Mouse (Mus musculus): Measurements from ENCODE around the gene Lrch1. TPM values are rescaled to one million over a fixed set of nuclear protein-coding genes. Genes with fewer than 3 reads are reported as not detected.

Gene Lrch1
- total RNA-seq, 1 experiment from 2014 or later = 21.4 TPM

DNA sequence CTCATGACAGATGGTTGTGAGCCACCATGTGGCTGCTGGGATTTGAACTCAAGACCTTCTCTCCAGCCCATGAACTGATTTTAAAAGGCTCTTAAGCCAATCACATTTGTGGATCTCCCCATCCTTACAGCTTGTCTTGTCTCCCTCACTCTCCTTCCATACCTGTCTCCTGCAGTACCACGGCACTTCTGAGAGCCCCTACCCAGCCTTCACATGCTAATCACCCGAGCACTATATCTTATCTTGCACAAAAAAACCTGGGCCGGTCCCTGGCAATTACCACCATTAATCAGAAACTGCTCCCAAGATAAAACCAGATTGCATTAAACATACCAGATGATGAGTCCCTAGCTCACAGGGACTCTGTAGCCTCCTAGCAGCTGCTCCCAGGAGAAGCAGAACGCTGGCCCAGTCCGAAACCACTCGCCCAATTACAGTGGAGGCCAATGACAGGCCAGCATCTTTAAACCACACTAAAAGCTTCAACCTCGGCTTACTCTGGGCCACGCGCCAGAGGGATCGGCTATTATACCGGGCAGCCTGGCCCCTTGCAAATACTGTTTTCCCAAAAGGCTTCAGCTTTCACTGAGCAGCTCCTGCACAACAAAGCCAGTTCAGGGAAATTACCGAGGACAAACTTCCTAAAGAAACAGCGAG is 63.5 kb downstream of the Lrch1 start:
- ATAC-seq (replicated peaks in 1 of 2; ENCODE audit: insufficient read depth in 1 of 2, low FRiP score in 2 of 2, low TSS enrichment in 1 of 2, low read depth in 1 of 2, poor library complexity in 2 of 2, severe bottlenecking in 2 of 2) = no peak

DNA sequence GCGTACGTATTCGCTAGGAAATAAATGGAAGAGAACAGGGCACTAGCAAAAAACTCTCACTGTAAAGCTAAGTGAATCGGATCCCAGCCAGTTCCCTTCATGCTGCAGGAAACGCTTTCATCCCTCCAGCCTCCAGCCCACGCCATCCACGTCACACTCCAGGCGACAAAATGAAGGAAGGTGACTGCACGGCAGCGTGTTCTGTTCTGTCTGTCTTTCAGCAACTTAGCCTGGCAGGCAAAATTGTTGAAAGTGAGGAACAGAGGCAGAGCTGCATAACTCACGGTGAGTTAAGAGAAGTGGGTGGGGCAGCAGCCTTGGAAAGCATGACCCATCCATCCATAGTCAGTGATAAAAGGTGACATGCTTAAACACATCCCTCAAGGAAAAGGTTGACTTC is 64.5 kb downstream of the Lrch1 start:
- no peak for ATAC-seq (replicated peaks in 1 of 2; ENCODE audit: insufficient read depth in 1 of 2, low FRiP score in 2 of 2, low TSS enrichment in 1 of 2, low read depth in 1 of 2, poor library complexity in 2 of 2, severe bottlenecking in 2 of 2)

DNA sequence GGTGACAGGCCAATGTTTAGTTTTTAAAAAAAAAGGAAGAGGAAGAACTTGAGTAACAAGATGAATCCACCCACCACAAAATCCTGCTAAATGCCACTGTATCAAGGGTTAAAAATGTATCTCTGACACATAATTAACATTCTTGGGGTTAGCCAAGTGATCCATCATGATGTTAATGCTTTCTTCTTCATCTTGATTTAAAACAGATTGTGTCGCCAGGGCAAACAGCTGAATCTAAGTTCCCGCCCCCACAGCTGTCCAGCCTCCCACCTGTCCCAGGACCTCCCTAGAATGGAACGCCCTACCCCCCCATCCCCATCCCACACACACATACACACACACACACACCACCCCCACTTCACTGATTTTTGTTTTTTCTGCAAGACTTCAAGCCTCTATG is 64.9 kb downstream of the Lrch1 start:
- ATAC-seq (replicated peaks in 1 of 2; ENCODE audit: insufficient read depth in 1 of 2, low FRiP score in 2 of 2, low TSS enrichment in 1 of 2, low read depth in 1 of 2, poor library complexity in 2 of 2, severe bottlenecking in 2 of 2) = no peak

DNA sequence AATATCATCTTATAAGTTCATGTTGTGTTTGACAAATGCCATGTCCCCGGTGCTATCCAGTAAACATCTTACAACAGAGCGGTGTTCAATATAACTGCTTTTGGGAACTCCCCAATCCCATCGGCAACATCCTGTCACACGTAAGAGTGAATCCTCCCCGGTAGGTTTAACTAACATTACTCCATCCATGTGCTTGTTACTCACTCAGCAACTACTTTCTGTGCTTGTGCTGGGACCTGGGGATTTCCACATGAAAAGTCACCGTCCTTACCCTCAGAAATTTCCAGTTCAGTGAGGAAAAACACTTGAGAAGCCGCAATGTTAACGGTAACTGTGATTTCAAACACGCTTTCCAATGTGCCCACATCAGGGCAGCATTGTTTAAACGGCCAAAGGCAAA is 66.8 kb downstream of the Lrch1 start:
- ATAC-seq (replicated peaks in 1 of 2; ENCODE audit: insufficient read depth in 1 of 2, low FRiP score in 2 of 2, low TSS enrichment in 1 of 2, low read depth in 1 of 2, poor library complexity in 2 of 2, severe bottlenecking in 2 of 2) = no peak

DNA sequence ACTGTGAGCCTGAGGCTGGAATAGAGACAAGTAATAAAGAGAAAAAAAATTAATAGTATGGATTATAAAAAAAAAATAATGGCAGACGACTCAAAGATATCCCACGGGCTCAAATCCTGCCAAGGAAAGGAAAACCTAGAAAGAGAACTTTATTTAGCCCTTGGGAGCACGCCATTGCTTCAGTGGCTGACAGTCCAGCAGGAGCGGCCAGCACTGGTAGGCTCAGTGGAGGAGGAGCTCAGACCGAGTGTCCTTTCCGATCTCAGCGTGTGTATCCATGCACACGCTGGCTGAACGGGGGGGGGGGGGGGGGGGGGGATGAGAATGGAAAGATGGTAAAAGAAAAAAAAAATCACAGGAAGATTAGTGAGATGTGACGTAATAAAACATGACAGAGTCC is 68.2 kb downstream of the Lrch1 start:
- ATAC-seq (replicated peaks in 1 of 2; ENCODE audit: insufficient read depth in 1 of 2, low FRiP score in 2 of 2, low TSS enrichment in 1 of 2, low read depth in 1 of 2, poor library complexity in 2 of 2, severe bottlenecking in 2 of 2) = no peak

DNA sequence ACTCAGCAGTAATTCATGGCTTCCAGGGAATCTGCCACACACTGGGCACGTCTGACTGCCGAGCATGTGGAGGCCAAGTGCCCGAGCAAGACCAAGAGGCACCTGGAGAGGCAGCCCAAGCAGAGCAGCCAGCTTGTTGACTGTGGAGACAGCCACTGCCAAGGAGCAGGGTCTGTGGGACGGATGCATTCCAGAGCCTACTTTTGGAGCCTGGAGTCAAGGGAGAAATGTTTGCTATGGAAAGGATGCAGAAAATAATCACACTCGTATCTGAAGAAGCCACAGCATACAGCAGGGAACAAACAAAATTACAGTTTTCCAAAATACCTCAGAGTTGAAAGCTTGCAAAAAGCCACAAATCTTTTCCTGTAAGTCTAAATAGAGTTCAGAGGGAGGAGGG is 70.4 kb downstream of the Lrch1 start:
- ATAC-seq (replicated peaks in 1 of 2; ENCODE audit: insufficient read depth in 1 of 2, low FRiP score in 2 of 2, low TSS enrichment in 1 of 2, low read depth in 1 of 2, poor library complexity in 2 of 2, severe bottlenecking in 2 of 2) = no peak

DNA sequence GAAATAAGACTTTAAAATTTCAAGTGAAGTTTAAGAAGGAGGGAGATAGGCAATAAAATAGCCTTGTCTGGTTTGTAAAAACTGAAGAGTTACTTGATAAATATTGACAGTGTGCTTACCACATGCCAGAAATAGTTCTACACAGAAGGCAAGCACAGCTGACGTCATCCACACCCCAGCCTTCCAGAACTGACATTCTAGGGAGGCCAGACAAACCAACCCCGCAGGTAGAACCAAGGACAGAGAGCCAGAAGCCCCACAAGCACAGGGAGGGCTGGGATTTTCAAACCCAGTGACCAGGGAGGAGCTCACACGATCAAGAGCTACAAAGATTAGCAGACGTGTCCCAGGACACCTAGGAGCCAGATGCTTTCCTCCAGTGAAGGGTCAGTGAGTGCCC is 76.5 kb downstream of the Lrch1 start:
- ATAC-seq (replicated peaks in 1 of 2; ENCODE audit: insufficient read depth in 1 of 2, low FRiP score in 2 of 2, low TSS enrichment in 1 of 2, low read depth in 1 of 2, poor library complexity in 2 of 2, severe bottlenecking in 2 of 2) = no peak

DNA sequence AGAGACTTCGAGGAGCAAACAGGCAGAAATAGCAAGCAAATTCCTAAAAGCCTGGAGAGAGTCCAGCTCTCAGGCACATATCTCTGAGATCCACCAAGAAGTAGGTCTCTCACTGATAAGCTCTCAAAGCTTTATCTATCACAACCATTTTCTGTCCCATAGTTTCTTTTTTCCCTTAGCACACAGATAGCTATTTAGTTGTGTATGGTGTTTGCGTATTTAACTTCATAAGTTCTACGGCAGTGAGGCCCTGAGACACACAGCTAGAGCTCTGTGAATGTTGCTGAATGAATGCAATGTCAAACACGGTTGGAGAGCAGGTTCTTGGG is 78.8 kb downstream of the Lrch1 start:
- no peak; a peak in 1 of 4 replicates for ATAC-seq (replicated peaks in 1 of 2; ENCODE audit: insufficient read depth in 1 of 2, low FRiP score in 2 of 2, low TSS enrichment in 1 of 2, low read depth in 1 of 2, poor library complexity in 2 of 2, severe bottlenecking in 2 of 2)

DNA sequence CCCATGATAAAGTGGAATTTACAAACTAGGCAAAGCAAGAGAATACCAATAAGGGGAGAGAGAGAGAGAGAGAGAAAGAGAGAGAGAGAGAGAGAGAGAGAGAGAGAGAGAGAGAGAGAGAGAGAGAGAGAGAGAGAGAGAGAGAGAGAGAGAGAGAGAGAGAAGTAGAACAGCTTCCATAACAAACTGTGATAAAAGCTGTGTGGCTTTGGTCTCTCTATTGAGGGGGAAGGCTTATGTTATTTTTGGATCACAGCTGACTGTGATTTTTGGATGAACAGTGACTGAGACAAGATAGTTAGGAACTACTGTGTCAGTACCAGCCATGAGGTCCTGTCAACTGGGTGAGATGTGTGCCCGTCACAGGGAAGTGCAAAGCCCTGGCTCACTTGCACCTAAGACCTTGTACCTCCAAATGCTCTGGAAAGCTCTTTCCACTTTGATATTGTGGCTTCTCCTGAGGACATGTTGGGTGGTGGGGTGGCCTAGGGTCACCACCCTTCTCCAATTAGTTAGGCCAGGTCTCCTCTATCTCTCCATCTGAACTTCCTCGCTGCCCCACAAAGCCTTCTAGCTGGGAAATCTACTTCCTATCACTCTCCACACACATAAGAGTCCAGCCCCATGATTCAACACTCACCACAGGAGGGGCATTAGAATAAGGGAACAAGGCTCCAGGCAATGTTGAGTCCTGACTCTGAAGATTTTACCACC is 79.3 kb downstream of the Lrch1 start:
- ATAC-seq (replicated peaks in 1 of 2; ENCODE audit: insufficient read depth in 1 of 2, low FRiP score in 2 of 2, low TSS enrichment in 1 of 2, low read depth in 1 of 2, poor library complexity in 2 of 2, severe bottlenecking in 2 of 2) = 0 out of 4 replicates have a peak, but pooled peaks of 1 of the 2 experiments have one; percentile 9

DNA sequence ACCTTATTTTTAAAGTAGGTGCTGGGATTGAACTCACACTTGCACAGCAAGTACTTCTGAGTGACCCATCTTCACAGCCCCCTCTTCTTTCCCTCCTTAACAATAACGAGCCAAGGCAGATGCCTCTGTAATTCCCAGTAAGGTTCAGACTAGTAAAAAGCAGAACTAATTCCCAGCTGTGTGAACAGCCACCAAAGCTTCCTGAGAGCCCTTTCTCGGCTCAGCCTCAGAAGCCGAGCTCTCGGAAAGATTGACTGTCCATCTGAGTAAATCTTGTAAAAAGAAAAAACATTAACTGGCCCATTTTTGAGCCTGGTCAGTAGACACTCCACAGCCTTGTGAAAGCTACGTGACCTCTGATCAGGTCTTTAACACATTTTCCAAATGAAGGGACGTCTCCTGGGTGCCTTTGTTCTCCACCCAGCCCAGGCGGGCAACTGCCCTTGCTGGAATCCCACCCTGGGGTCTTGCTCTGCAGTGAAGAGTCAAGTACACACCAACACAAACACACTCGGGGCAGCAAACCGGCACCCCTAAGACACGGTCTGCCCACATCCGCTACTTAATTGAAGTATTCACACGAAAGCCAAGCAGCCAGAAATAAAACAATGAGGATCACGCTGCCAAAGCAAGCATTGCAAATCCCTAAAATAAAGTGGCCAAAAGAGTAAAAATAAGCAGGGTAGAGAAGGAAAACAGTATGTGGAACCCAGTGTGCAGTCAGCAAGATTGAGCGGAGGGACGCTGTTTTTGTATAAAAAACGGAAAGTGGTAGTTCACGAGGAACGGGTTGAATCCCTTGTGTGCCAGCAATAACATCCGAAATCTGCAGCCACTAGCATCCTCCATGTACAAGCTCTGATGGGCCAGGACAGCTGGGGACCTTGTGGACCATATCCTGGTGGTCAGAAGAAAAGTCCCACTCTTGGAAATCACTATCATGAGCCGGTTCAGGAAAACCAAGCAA is 80.3 kb downstream of the Lrch1 start:
- peak; percentile 32 to 67; a peak in 3 of 4 replicates for ATAC-seq (replicated peaks in 1 of 2; ENCODE audit: insufficient read depth in 1 of 2, low FRiP score in 2 of 2, low TSS enrichment in 1 of 2, low read depth in 1 of 2, poor library complexity in 2 of 2, severe bottlenecking in 2 of 2)

DNA sequence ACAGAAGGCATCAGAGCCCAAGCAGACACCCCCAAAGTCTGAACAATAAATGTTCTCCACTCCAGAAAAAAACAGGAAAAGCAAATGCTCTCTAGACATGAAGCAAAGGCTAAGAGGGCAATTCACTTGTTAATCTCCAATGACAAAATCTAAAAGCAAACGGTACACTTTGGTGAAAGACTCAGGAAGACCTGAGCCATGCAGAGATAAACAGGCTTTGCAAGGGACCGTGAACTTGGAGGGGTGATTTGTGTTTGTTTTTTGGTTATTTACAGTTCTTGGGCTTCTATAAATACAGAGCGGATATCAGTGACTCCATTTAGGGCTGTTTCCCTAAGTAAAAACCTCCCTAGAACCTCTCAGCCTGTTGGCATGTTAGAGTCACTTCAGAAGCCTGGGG is 81.9 kb downstream of the Lrch1 start:
- ATAC-seq (replicated peaks in 1 of 2; ENCODE audit: insufficient read depth in 1 of 2, low FRiP score in 2 of 2, low TSS enrichment in 1 of 2, low read depth in 1 of 2, poor library complexity in 2 of 2, severe bottlenecking in 2 of 2) = no peak

DNA sequence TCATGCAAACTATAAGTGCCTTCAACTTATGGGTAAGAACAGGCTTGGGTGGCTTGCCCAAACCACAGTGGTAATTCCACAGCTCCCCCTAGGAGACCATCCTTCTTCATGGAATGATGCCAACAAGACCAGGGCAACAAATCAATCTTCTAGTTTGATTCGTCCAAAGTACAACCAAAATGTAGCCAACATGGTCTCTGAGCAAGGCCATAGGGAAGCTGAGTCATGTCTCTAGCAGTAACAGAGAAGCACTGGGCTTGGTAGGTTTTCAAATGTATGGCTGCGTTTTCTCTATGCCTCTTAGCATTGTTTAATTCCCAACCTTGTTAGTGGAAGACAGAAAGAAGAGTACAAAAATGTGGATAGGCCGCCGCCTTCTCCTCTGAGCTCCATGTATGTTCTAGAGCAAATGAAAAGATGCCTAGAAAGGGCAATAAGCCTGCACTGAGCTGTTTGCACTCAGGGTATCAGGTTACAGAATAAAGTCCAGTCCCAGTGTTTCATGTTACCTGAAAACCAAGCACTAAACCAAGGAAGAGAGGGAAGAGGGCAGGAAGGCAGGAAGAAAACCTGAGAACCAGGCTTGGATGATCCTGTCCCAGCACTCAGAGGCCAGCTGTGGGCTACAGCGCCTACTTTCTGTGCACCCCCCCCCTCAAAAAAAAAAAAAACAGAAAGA is 82.7 kb downstream of the Lrch1 start:
- no peak for ATAC-seq (replicated peaks in 1 of 2; ENCODE audit: insufficient read depth in 1 of 2, low FRiP score in 2 of 2, low TSS enrichment in 1 of 2, low read depth in 1 of 2, poor library complexity in 2 of 2, severe bottlenecking in 2 of 2)

DNA sequence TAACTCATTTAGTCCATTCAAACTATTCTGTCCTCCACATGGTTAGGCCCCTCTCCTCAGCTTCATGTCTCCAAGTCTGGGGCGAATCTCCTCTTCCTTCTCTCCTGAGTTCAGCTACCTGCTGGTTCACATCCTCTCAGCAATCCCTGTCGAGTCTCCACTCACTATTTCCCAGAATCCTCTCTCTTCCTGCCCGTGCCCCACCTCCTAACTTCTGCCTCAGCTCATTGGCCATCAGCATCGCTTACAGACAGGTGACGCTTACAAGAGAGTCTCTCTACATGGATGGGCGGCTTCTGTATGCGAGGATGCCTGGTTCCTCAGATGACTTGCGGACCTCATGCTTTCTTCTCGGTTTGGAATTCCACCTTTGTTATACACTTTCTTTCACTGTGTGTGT is 86.2 kb downstream of the Lrch1 start:
- no peak for ATAC-seq (replicated peaks in 1 of 2; ENCODE audit: insufficient read depth in 1 of 2, low FRiP score in 2 of 2, low TSS enrichment in 1 of 2, low read depth in 1 of 2, poor library complexity in 2 of 2, severe bottlenecking in 2 of 2)

DNA sequence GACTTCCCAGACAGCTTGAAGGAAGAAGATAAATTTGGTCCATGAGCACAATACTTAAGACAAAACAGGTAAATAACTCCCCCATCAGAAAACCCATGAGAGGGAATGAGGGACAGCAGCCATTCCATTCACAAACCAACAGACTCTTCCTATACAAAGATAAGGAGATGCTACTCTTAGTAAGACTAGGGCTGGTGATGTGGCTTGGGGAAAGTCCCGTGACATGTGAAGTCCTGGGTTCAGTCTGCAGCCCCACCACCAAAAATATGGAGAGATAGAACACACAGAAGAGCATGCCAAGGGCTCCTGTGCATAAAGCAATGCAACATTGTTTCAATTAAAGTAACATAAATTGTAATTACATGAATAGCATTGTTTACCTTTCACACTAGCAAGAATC is 88.5 kb downstream of the Lrch1 start:
- ATAC-seq (replicated peaks in 1 of 2; ENCODE audit: insufficient read depth in 1 of 2, low FRiP score in 2 of 2, low TSS enrichment in 1 of 2, low read depth in 1 of 2, poor library complexity in 2 of 2, severe bottlenecking in 2 of 2) = no peak

DNA sequence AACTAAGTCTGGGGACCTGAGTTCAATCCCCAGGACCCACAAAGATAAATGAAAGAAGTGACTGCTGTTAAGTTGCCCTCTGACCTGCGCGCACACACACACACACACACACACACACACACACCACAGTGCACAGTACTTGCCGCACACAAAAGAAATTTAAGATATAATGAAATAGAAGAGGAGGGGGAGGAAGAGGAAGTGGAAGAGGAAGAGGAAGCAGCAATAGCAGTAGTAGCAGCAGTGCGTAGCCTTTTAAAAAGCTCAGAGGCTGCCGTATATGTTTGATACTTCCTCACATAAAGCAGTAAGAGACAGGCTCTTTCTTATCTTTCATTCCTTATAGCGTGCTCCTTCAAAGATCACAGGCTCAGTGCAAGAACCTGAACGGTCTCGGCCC is 92.2 kb downstream of the Lrch1 start:
- ATAC-seq (replicated peaks in 1 of 2; ENCODE audit: insufficient read depth in 1 of 2, low FRiP score in 2 of 2, low TSS enrichment in 1 of 2, low read depth in 1 of 2, poor library complexity in 2 of 2, severe bottlenecking in 2 of 2) = no peak

DNA sequence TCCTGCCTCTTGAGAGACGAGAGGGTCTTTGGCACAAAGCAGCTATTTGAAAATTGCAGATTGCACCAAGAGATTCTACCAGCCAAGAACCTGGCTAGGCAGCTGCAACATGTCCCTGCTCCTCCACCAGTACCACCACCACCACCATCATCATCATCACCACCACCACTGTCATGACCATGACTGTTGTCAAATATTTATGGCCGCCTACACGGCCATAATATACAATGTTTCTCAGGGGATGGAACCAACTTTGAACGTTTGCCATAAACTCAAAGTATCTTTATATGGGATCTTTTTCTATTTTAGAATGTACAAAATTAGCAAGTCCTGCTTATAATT is 93.9 kb downstream of the Lrch1 start:
- no peak for ATAC-seq (replicated peaks in 1 of 2; ENCODE audit: insufficient read depth in 1 of 2, low FRiP score in 2 of 2, low TSS enrichment in 1 of 2, low read depth in 1 of 2, poor library complexity in 2 of 2, severe bottlenecking in 2 of 2)

DNA sequence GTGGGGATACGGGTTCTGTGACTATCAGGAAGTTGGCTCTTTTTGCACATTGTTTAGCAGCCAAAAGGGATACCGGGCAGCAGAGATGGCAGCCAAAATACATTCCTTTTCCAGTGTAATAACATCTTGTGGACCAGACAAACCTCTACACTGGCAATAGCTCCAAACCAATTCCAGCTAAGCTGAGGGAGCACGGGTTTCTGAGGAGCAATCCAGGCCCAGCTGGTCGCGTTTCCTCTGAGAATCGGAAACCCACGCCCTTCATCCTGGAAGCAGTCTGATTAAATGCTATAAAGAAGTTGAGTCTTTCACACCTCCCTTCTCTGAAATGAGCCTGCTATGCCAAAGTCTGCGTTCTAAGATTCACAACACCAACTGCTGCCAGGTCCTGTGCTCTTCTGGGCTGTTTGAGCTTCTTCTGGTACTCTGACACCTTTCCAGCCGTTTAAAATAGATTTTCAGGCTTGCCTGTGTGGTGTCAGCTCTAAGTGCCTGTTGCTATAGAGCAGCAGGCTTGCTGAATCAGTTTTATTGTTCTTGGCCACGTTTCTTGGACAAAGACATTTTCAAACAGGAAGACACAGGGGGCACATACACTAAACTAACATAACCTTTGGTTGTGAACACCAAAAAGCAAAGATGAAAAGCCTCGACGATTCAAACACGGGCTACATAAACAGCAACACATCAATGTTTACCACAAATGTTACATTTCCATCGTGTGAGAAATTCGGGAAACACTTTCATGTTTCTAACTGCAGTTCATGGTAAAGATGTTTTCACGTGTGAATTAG is 94.5 kb downstream of the Lrch1 start:
- no peak for ATAC-seq (replicated peaks in 1 of 2; ENCODE audit: insufficient read depth in 1 of 2, low FRiP score in 2 of 2, low TSS enrichment in 1 of 2, low read depth in 1 of 2, poor library complexity in 2 of 2, severe bottlenecking in 2 of 2)
